Mouse (Mus musculus) E14TG2a.4 (cell line): Measurements from ENCODE around the gene Ehd1.

Source experiments
- H3K27me3 ChIP-seq: 2 replicates; pipeline ENCODE4 v1.6.1; 2014; ENCODE audit warnings: low read length, control low read depth; ENCODE audit not compliant: insufficient read depth
- H3K36me3 ChIP-seq: 2 replicates; pipeline ENCODE4 v1.6.1; 2014; ENCODE audit warnings: low read length, control low read depth; ENCODE audit not compliant: insufficient read depth
- H3K4me1 ChIP-seq: replicated peaks from 2 replicates; pipeline ENCODE4 v1.6.1; 2014; ENCODE audit warnings: low read depth, low read length, control low read depth
- H3K4me3 ChIP-seq: replicated peaks from 2 replicates; pipeline ENCODE4 v1.5.1; 2014; ENCODE audit warnings: mild to moderate bottlenecking, low read length
- H3K9me3 ChIP-seq: 2 replicates; pipeline ENCODE4 v1.6.1; 2014; ENCODE audit warnings: low read length, control low read depth
- CTCF ChIP-seq: conservative IDR thresholded peaks from 2 replicates; pipeline ENCODE4 v1.5.1; 2014; ENCODE audit warnings: low read length
- NANOG ChIP-seq: IDR thresholded peaks from 2 replicates; pipeline ENCODE4 v1.6.1; 2014; ENCODE audit warnings: borderline replicate concordance, low read length, mixed read lengths
- POU5F1 ChIP-seq: IDR thresholded peaks from 2 replicates; pipeline ENCODE4 v1.6.1; 2014; ENCODE audit warnings: low read length, borderline replicate concordance

Gene Ehd1

GRCm38 (mm10) chr19:6276426-6277421 lies at the start of gene Ehd1:
Ehd1 (plus strand) TSS chr19:6276725.
- H3K9me3 ChIP-seq: no peaks in the 10 kb centered on the region
- peaks cover 49% of the 10 kb centered on the region for H3K36me3 ChIP-seq
- H3K4me1 ChIP-seq: peaks cover 90% of the 10 kb centered on the region
- TF ChIP-seq CTCF (no peak), NANOG (no peak), POU5F1 (no peak)
- no peaks in the 10 kb centered on the region for H3K27me3 ChIP-seq
- peak within 1 kb of the TSS; percentile 98 for H3K4me3 ChIP-seq

- Histone ChIP-seq H3K4me1 (peaks cover 60% of the 10 kb centered on the region), H3K9me3 (no peaks in the 10 kb centered on the region), H3K36me3 (peaks cover 41% of the 10 kb centered on the region), H3K4me3 (no peak overlapping the region; the same call in 1 of the 2 replicates), H3K27me3 (no peaks in the 10 kb centered on the region; the same call in 1 of the 2 replicates)
- TF ChIP-seq CTCF (no peak), NANOG (no peak), POU5F1 (no peak)
Measured at GRCm38 (mm10) chr19:6226763-6227162, 49.8 kb upstream of the Ehd1 start.

GRCm38 (mm10) chr19:6227864-6228263 lies 48.7 kb upstream of the Ehd1 start:
- H3K36me3 ChIP-seq: peaks cover 52% of the 10 kb centered on the region
- H3K4me3 ChIP-seq: no peak overlapping the region
- H3K27me3 ChIP-seq: no peaks in the 10 kb centered on the region
- H3K9me3 ChIP-seq: no peaks in the 10 kb centered on the region
- H3K4me1 ChIP-seq: peaks cover 60% of the 10 kb centered on the region
- no peak for TF ChIP-seq POU5F1
- TF ChIP-seq NANOG: no peak
- TF ChIP-seq CTCF: no peak

GRCm38 (mm10) chr19:6230411-6230810 lies 46.1 kb upstream of the Ehd1 start:
- no peak for TF ChIP-seq POU5F1
- no peak for TF ChIP-seq NANOG
- no peak for TF ChIP-seq CTCF

GRCm38 (mm10) chr19:6231036-6231435 lies 45.5 kb upstream of the Ehd1 start:
- Histone ChIP-seq H3K9me3 (no peaks in the 10 kb centered on the region), H3K4me3 (no peak overlapping the region), H3K36me3 (peaks cover 69% of the 10 kb centered on the region), H3K4me1 (peaks cover 51% of the 10 kb centered on the region), H3K27me3 (no peaks in the 10 kb centered on the region)
- no peak for TF ChIP-seq CTCF
- no peak for TF ChIP-seq POU5F1
- TF ChIP-seq NANOG: no peak

More at GRCm38 (mm10) chr19:6230411-6230810, 46.1 kb upstream of the Ehd1 start:
- peaks cover 58% of the 10 kb centered on the region for H3K4me1 ChIP-seq
- no peaks in the 10 kb centered on the region for H3K9me3 ChIP-seq
- H3K4me3 ChIP-seq: no peak overlapping the region
- H3K36me3 ChIP-seq: peaks cover 69% of the 10 kb centered on the region
- H3K27me3 ChIP-seq: no peaks in the 10 kb centered on the region

GRCm38 (mm10) chr19:6233647-6234046 lies 42.9 kb upstream of the Ehd1 start:
- peaks cover 59% of the 10 kb centered on the region for H3K36me3 ChIP-seq
- no peaks in the 10 kb centered on the region for H3K9me3 ChIP-seq
- peaks cover 51% of the 10 kb centered on the region for H3K4me1 ChIP-seq
- H3K4me3 ChIP-seq: no peak overlapping the region
- no peaks in the 10 kb centered on the region for H3K27me3 ChIP-seq
- no peak for TF ChIP-seq POU5F1
- TF ChIP-seq CTCF: no peak
- TF ChIP-seq NANOG: no peak

- Histone ChIP-seq H3K36me3 (peaks cover 50% of the 10 kb centered on the region), H3K27me3 (no peaks in the 10 kb centered on the region), H3K4me1 (peaks cover 51% of the 10 kb centered on the region), H3K9me3 (no peaks in the 10 kb centered on the region), H3K4me3 (peak overlapping the region; percentile 94)
- TF ChIP-seq CTCF: no peak
- TF ChIP-seq NANOG: no peak
- no peak for TF ChIP-seq POU5F1
Measured at GRCm38 (mm10) chr19:6234337-6235083, 42.0 kb upstream of the Ehd1 start.
